Mouse (Mus musculus) embryo, embryonic 9.5 days (tissue): ENCODE data around the gene Plet1.
A peak's percentile ranks its signal among the peaks of the same experiment; 100 is the strongest.

Experiments
- DNase-seq: peaks from one replicate; pipeline ENCODE4 v3.0.0-alpha.2; 2017; ENCODE audit errors: extremely low spot score

Gene Plet1

GRCm38 (mm10) chr9:50495405-50496150 is 1.3 kb downstream of the Plet1 start:
- no peak for DNase-seq

- DNase-seq: no peak
Observed at GRCm38 (mm10) chr9:50496151-50496505, 1.8 kb downstream of the Plet1 start.

DNA sequence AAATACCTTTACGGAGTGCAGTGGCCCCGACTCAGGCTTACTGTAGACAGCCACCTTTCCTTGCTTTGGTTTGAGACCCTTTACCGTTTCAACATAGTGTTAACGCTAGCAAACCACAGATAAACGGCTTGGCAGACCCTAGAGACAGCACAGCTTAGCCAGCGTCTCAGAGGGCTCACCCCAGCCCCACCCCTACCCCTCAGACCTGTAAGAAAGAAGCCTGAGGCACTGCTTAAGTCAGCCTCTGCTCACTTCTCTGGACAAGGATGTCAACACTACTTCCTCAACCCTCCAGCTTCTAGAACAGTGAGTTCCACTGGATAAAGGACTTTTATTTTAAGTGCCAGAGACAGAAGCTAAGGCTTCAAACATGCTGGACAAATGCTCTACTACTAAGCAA is 2.2 kb downstream of the Plet1 start:
- no peak for DNase-seq

DNA sequence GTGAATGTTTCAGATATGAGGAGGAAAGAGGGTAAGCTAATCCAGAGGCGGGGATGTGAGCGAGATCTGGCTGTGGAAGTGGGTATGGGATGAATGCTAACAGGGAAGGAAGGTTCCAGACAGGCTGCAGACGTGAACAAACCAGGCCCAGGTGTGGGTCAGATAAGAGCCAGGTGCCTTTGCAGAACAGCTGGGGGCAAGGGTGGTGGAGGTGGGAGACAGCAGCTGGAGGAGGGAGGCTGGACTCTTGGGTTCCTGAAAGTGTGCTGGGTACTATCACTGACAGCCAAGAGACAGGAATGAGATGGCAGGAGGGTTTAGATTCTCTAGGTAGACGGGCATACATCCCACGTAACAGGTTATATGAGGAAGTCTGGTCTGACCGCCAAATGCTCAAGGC is 2.8 kb downstream of the Plet1 start:
- DNase-seq: no peak

GRCm38 (mm10) chr9:50497536-50497935 is 3.2 kb downstream of the Plet1 start:
- DNase-seq: no peak

DNA sequence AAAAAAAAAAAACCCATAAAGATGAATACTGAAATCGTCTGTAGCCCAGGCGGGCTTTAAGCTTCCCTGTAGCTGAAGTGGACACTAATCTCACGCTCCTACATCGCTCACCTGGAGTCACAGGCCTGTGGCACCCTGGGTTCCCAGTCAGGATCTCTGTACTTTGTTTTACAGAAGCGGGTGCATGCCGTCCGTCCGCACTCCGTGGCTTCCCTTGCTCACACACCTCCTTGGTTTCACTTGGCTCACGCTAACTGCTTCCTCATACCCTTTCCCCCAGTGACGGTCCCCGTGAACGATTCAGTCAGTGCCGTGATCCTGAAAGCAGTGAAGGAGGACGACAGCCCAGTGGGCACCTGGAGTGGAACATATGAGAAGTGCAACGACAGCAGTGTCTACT is 4.5 kb downstream of the Plet1 start:
- DNase-seq: no peak

DNA sequence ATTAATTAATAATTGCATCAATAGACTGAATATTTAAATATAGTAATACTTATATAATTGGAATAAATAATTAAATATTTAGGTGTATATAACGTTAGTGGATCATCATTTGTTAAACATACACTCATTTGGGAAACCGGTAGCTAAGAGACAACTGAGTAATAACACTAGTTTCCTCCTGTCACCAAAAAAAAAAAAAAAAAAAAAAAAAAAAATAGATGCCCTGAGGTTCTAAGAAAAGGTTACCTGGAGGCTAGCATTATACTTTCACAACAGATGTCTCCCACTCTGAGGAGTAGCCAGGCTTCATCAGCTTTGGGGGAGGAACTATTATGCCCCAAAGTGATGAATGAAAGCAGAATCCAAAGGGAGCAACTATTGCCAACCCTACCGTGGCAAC is 5.5 kb downstream of the Plet1 start:
- no peak for DNase-seq

DNA sequence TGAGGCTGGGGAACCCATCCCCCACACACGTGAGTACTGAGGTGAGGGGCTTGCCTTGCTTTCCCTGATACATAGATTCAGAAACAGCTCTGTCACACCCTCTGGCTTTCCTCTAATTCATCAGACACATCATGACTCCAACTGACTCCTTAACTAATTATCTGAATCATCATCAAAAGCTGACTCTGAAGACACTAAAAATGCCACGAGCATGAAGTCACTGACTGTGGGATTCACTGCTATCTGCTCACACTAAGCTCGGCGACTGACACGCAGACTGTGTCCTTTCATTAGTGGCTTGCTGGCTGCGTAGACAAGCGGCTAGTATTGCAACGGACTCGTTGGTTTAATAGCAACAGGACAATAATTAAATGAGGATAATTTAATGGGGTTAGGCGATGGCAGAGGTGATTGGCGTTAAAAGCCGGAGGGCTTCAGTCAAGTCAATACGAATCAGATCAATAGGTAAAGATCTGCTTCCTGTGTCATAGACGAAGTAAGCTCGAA is 6.2 kb downstream of the Plet1 start:
- DNase-seq: no peak

GRCm38 (mm10) chr9:50500974-50501501 is 6.7 kb downstream of the Plet1 start:
- peak; percentile 65 for DNase-seq

- no peak for DNase-seq
Observed at GRCm38 (mm10) chr9:50502949-50503348, 8.6 kb downstream of the Plet1 start.

DNA sequence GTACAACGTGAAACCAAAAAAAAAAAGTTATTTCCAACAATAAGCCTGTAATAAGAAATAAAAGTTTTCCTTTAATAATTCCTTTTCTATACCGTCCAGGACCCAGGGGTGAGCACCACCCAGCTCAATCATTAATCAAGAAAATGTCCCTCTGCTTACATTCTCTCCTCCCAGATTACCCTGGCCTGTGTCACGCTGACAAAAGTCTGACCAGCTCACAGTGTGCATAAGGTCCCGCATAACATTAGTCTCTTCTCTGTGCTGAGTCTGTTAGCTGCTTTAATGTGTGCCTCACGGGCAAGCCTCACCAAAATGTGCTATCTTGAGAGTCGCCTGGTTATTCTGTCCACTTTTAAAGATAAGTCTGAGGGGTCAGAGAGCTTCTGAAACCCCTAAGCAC is 11.1 kb downstream of the Plet1 start:
- DNase-seq: no peak

DNA sequence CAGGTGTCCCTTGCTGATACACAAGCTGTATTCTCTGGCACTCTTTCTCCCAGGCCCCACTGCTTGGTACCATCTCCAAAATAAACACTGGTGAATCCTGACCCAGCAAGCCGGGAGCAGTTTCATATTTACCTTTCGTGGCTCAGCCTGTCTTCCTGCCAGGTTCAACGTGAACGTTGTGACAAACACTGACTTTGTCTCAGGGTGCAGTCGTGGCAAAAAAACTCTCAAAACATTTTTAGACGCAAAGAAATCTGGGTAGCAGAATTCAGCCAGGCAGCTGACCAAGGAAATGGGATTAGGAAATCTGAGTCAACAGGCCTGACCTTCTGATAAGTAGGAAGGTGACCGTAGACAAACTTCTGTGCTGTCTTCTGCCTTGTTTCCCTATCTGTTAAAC is 13.2 kb downstream of the Plet1 start:
- DNase-seq: no peak

DNA sequence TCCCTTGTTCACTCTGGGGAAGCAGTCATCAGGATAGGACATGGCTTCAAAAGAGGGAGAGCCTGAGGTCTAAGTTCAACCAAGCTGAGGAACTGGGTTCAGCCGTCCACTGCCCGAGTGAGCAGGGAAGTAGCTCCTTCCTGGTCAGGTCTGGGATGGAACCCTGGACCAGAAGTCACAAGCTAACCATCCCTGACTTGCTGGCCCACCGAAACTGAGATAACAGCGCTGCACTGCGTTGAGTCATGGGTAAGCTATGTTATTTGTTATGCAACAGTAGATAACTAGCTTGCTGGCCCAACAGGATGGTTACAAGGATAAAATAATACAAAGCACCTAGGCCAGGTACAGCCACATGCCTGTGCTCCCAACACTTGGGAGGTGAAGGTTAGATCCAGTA is 21.1 kb downstream of the Plet1 start:
- no peak for DNase-seq

- DNase-seq: peak; percentile 29
Observed at GRCm38 (mm10) chr9:50518781-50519180, 24.5 kb downstream of the Plet1 start.

DNA sequence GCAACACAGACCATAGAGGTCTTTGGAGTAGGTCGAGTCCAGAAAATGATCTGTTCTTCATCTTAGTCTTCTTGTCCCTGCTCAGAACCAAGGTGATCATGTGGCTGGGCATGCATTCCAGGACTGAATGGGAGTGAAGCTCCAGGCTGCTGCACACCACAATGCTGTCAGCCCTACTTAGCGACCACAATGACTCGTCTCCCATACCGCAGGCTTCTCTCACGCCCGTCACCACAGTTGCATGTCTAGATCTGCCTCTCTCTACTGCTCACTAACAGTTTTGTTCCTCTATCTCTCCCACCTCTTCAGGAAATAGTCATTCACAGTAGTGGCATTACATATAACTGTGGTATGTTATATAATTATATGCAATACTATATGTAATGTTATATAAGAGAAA is 26.4 kb downstream of the Plet1 start:
- no peak for DNase-seq

DNA sequence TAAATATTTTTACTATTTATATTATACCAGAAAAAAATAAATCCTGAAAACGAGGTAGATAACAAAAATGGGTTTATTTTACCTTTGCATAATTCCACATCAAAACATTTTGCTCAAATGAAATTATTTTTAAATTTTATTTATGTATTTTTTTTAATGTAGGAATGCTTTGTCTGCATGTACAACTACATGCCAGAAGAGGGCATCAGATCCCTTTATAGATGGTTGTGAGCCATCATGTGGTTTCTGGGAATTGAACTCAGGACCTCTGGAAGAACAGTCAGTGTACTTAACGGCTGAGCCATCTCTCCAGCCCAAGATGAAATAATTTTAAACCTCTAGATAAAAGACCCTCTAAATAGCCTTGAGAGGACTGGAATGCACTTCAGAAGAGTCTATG is 27.2 kb downstream of the Plet1 start:
- DNase-seq: no peak

- no peak for DNase-seq
Observed at GRCm38 (mm10) chr9:50522574-50522973, 28.2 kb downstream of the Plet1 start.

DNA sequence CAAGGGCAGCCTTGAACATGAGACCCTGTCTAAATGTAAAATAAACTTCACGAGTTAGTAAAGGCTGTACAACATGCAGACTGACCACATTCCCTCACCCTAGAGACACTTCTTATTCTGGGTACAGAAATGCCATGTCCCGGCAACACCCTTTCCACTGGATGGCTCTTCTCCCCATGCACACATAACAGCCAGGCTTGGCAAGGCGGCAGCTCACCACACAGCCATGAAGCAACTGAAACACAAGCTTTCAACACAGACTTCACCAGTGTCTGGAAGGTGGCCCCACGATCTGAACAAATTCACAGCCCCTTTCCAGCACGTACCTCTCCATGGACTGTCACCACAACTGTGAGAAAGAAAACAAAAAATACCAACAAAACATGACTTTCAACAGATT is 30.6 kb downstream of the Plet1 start:
- DNase-seq: no peak

DNA sequence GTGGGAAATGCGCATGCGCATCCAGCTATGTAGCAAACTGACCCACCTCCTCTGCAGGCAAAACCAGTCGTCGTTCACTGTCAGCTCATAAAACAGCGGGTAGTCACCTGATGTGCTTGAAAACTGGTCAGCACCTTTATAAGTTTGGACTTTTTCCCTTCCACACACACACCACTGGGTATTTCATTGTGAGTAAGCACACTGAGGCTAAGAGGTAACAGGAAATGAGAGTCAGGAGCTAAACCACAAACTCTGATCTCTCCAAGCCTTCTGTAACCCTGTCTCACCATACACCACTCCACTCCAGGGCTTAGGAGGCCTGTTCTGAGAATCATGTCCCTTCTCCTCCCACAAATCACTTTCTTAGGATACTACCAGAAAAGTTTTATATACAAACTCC is 31.3 kb downstream of the Plet1 start:
- DNase-seq: no peak

DNA sequence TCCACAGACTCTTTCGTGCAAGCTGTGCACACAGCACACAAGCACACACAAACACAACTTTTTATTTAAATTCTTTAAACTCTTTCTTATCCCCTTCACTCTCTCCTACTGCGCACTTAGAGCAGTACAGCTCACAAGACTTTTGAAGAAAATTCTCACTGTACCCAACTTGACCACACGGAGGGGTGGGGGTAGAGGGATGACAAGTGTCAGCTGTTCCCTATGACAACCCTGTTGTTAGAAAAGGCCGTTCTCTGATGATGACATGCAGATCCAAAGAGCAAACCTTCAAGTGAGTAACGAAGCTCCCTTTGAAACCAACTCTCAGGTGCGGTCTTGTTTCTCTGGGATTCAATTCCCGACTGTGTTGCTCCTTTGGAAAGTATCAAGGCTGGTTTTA is 33.5 kb downstream of the Plet1 start:
- no peak for DNase-seq

GRCm38 (mm10) chr9:50528293-50528892 is 34.1 kb downstream of the Plet1 start, which contains the start of gene Pts:
Gene Pts (minus strand): TSS chr9:50528724.
- peak; percentile 97 for DNase-seq

GRCm38 (mm10) chr9:50530890-50531289 is 36.6 kb downstream of the Plet1 start:
- peak; percentile 14 for DNase-seq

- DNase-seq: no peak
Observed at GRCm38 (mm10) chr9:50533328-50533727, 39.0 kb downstream of the Plet1 start.
